Comparison of ENCODE assay signal across 12 mouse cellular contexts in genomic region chr9:53794490-53794889, GRCm38 (mm10). TPM values are rescaled to one million over a fixed set of nuclear protein-coding genes. Genes with fewer than 3 reads are reported as not detected.
DNase-seq lines count a peak whose midpoint lies in the region; ATAC-seq lines count a peak whose summit lies in the region.
"Had no signal": no experiment of that assay in that cellular context is flagged by ENCODE, and none has a peak within 500 bp of the region (broad histone marks: within the 10 kb centered on the region; RNA-seq: fewer than 3 reads in every experiment).

No protein-coding gene starts in this region.

- H3K27me3 ChIP-seq in hindbrain, embryonic 13.5 days: no peaks in the 10 kb centered on the region
- H3K27me3 ChIP-seq in hindbrain, embryonic 12.5 days: no peaks in the 10 kb centered on the region
- no peaks in the 10 kb centered on the region for H3K27me3 ChIP-seq in lung, embryonic 15.5 days
- no peaks in the 10 kb centered on the region for H3K27me3 ChIP-seq in forebrain, embryonic 12.5 days
- no peaks in the 10 kb centered on the region for H3K27me3 ChIP-seq in neural tube, embryonic 14.5 days (ENCODE audit: control insufficient read depth, insufficient read depth, low read length)

- no peaks in the 10 kb centered on the region for H3K9me3 ChIP-seq in hindbrain, embryonic 13.5 days
- H3K9me3 ChIP-seq in hindbrain, embryonic 12.5 days (replicated peaks): no peaks in the 10 kb centered on the region
- no peaks in the 10 kb centered on the region for H3K9me3 ChIP-seq in lung, embryonic 15.5 days
- H3K9me3 ChIP-seq in forebrain, embryonic 12.5 days: no peaks in the 10 kb centered on the region
- H3K9me3 ChIP-seq in neural tube, embryonic 14.5 days (ENCODE audit: control insufficient read depth, low read length): no peaks in the 10 kb centered on the region
- H3K9me3 ChIP-seq: G1E had no signal

- H3K4me2 ChIP-seq in hindbrain, embryonic 13.5 days: no peak overlapping the region
- H3K4me2 ChIP-seq in hindbrain, embryonic 12.5 days (replicated peaks): no peak overlapping the region
- 0 out of 2 replicates have a peak overlapping the region, but pooled peaks have one; percentile 2 for H3K4me2 ChIP-seq in lung, embryonic 15.5 days
- no peak overlapping the region for H3K4me2 ChIP-seq in forebrain, embryonic 12.5 days
- no peak overlapping the region for H3K4me2 ChIP-seq in neural tube, embryonic 14.5 days (ENCODE audit: low read depth, low read length)

- no peak for DNase-seq in lung, postnatal 25 days (ENCODE audit: low spot score)
- no peak for DNase-seq in urinary bladder, postnatal 14 days (ENCODE audit: low spot score)
- DNase-seq: cerebellum, postnatal 25 days; gastrocnemius, postnatal 36 days; kidney, adult 9 months had no signal

- H3K9ac ChIP-seq in hindbrain, embryonic 13.5 days: no peak overlapping the region
- no peak overlapping the region for H3K9ac ChIP-seq in hindbrain, embryonic 12.5 days
- no peak overlapping the region for H3K9ac ChIP-seq in lung, embryonic 15.5 days
- no peak overlapping the region for H3K9ac ChIP-seq in forebrain, embryonic 12.5 days
- H3K9ac ChIP-seq in neural tube, embryonic 14.5 days (replicated peaks; ENCODE audit: low read depth, low read length): no peak overlapping the region

- H3K4me3 ChIP-seq in hindbrain, embryonic 13.5 days: no peak overlapping the region
- no peak overlapping the region for H3K4me3 ChIP-seq in hindbrain, embryonic 12.5 days
- no peak overlapping the region for H3K4me3 ChIP-seq in lung, embryonic 15.5 days
- no peak overlapping the region for H3K4me3 ChIP-seq in forebrain, embryonic 12.5 days (replicated peaks)
- H3K4me3 ChIP-seq in neural tube, embryonic 14.5 days (ENCODE audit: low read depth, low read length): no peak overlapping the region

- WGBS in hindbrain, embryonic 13.5 days: 59% methylated on average over 9 of the region's 9 CpGs
- 54% methylated on average over 9 of the region's 9 CpGs for WGBS in hindbrain, embryonic 12.5 days
- WGBS in lung, embryonic 15.5 days: 18% methylated on average over 9 of the region's 9 CpGs
- 49% methylated on average over 9 of the region's 9 CpGs for WGBS in forebrain, embryonic 12.5 days
- 60% methylated on average over 9 of the region's 9 CpGs for WGBS in neural tube, embryonic 14.5 days

- H3K4me1 ChIP-seq in hindbrain, embryonic 13.5 days (replicated peaks): peaks cover 20% of the 10 kb centered on the region
- H3K4me1 ChIP-seq in hindbrain, embryonic 12.5 days: 0 out of 2 replicates have a peak, but pooled peaks cover 3% of the 10 kb centered on the region
- no peaks in the 10 kb centered on the region for H3K4me1 ChIP-seq in lung, embryonic 15.5 days
- H3K4me1 ChIP-seq in forebrain, embryonic 12.5 days: peaks cover 9% of the 10 kb centered on the region; the same call in 1 of the 2 replicates
- peaks cover 6% of the 10 kb centered on the region; the same call in 1 of the 2 replicates for H3K4me1 ChIP-seq in neural tube, embryonic 14.5 days (ENCODE audit: control insufficient read depth, insufficient read depth, low read length)

- ATAC-seq in hindbrain, embryonic 13.5 days (ENCODE audit: low FRiP score): no peak
- no peak for ATAC-seq in hindbrain, embryonic 12.5 days (ENCODE audit: low FRiP score)
- ATAC-seq in lung, embryonic 15.5 days (ENCODE audit: borderline replicate concordance, extremely low read depth, low FRiP score, low TSS enrichment): no peak
- ATAC-seq in forebrain, embryonic 12.5 days (ENCODE audit: low FRiP score): no peak
- no peak for ATAC-seq in neural tube, embryonic 14.5 days (ENCODE audit: low read depth)
- ATAC-seq in cerebellum, adult (ENCODE audit: insufficient number of reproducible peaks, low FRiP score, low TSS enrichment): no peak

- H3K27ac ChIP-seq in hindbrain, embryonic 13.5 days: peak overlapping the region; percentile 48
- H3K27ac ChIP-seq in hindbrain, embryonic 12.5 days: no peak overlapping the region
- H3K27ac ChIP-seq in lung, embryonic 15.5 days: peak overlapping the region; percentile 44
- 0 out of 2 replicates have a peak overlapping the region, but pooled peaks have one; percentile 21 for H3K27ac ChIP-seq in forebrain, embryonic 12.5 days
- 0 out of 2 replicates have a peak overlapping the region, but pooled peaks have one; percentile 36 for H3K27ac ChIP-seq in neural tube, embryonic 14.5 days (ENCODE audit: low read depth, low read length)

- no peaks in the 10 kb centered on the region for H3K36me3 ChIP-seq in hindbrain, embryonic 13.5 days
- H3K36me3 ChIP-seq in hindbrain, embryonic 12.5 days: no peaks in the 10 kb centered on the region
- no peaks in the 10 kb centered on the region for H3K36me3 ChIP-seq in lung, embryonic 15.5 days
- H3K36me3 ChIP-seq in forebrain, embryonic 12.5 days (replicated peaks): no peaks in the 10 kb centered on the region
- no peaks in the 10 kb centered on the region for H3K36me3 ChIP-seq in neural tube, embryonic 14.5 days (ENCODE audit: control insufficient read depth, insufficient read depth, low read length)
- H3K36me3 ChIP-seq: G1E had no signal

RNA-seq across cellular contexts. Expression of gene Slc35f2, which starts 23.2 kb away (rescaled TPM):
- 9.3 and 9.6 TPM in 2 replicates for polyA plus RNA-seq in hindbrain, embryonic 13.5 days (2015; fragmentation: Nextera tagmentation; extraction: Ambion mirVana)
- 3.0 and 3.7 TPM in 2 replicates for polyA plus RNA-seq in hindbrain, embryonic 12.5 days (2016; fragmentation: Nextera tagmentation; extraction: Ambion mirVana)
- 6.0 and 7.0 TPM in 2 replicates for polyA plus RNA-seq in lung, embryonic 15.5 days (2015; fragmentation: Nextera tagmentation; extraction: Ambion mirVana)
- polyA plus RNA-seq in forebrain, embryonic 12.5 days (2016; fragmentation: Nextera tagmentation; extraction: Ambion mirVana): 3.2 and 3.8 TPM in 2 replicates
- 24.3 and 24.8 TPM in 2 replicates for polyA plus RNA-seq in neural tube, embryonic 14.5 days (2014; fragmentation: Nextera tagmentation; extraction: Ambion mirVana)
- polyA plus RNA-seq: G1E had no signal

RNA-seq across cellular contexts. Expression of gene Sln, which starts 55.5 kb away (rescaled TPM):
- 0.63 and 1.2 TPM in 2 replicates for polyA plus RNA-seq in hindbrain, embryonic 13.5 days (2015; fragmentation: Nextera tagmentation; extraction: Ambion mirVana)
- 1.3 and 6.3 TPM in 2 replicates for polyA plus RNA-seq in hindbrain, embryonic 12.5 days (2016; fragmentation: Nextera tagmentation; extraction: Ambion mirVana)
- 10.8 and 22.5 TPM in 2 replicates for polyA plus RNA-seq in lung, embryonic 15.5 days (2015; fragmentation: Nextera tagmentation; extraction: Ambion mirVana)
- polyA plus RNA-seq in forebrain, embryonic 12.5 days (2016; fragmentation: Nextera tagmentation; extraction: Ambion mirVana): 0.42 TPM in 1 of 2 replicates, not detected in the other
- 0.46 and 1.4 TPM in 2 replicates for polyA plus RNA-seq in neural tube, embryonic 14.5 days (2014; fragmentation: Nextera tagmentation; extraction: Ambion mirVana)
- polyA plus RNA-seq: G1E had no signal
